Mouse (Mus musculus): ENCODE results near the gene Blmh. TPM values are rescaled to one million over a fixed set of nuclear protein-coding genes. Genes with fewer than 3 reads are reported as not detected.
"Not testable (repeated sequence)": the region's sequence is repeated elsewhere in the genome, so short reads cannot be mapped to it uniquely, and the experiment has no call there.

The Blmh gene
- polyA plus RNA-seq, 1 experiment: 97.3 TPM

DNA sequence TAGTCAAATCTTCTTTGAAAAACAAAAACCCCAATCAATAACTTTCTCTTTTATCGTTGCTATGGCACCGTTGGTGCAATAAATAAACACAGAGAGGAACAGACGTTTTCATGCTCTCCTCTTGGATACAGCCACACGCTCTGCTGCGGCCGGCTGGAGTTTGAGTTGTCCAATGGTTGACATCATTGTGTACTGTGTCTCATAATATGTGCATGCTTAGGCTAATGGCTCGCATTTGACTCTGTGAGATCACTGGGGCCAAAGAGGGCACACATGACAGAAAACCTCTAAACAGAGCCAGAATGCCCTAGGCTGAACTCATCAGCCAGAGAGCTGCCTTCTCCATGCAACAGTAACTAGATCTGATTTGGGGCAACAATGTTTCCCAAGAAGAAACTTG, 10.2 kb upstream of the Blmh start:
- Histone ChIP-seq H3K4me3 (ENCODE audit: insufficient read depth, low read length) (no peak overlapping the region), H3K27ac (ENCODE audit: insufficient read depth, low read length) (no peak overlapping the region), H3K4me1 (ENCODE audit: control insufficient read depth, insufficient read depth, low read length) (peaks cover 8% of the 10 kb centered on the region)
- TF ChIP-seq POLR2A (IDR thresholded peaks at IDR 0.05; ENCODE audit: low read depth, low read length) (no peak), CTCF (IDR thresholded peaks at IDR 0.05; ENCODE audit: borderline replicate concordance, insufficient read depth, low read length) (no peak)

DNA sequence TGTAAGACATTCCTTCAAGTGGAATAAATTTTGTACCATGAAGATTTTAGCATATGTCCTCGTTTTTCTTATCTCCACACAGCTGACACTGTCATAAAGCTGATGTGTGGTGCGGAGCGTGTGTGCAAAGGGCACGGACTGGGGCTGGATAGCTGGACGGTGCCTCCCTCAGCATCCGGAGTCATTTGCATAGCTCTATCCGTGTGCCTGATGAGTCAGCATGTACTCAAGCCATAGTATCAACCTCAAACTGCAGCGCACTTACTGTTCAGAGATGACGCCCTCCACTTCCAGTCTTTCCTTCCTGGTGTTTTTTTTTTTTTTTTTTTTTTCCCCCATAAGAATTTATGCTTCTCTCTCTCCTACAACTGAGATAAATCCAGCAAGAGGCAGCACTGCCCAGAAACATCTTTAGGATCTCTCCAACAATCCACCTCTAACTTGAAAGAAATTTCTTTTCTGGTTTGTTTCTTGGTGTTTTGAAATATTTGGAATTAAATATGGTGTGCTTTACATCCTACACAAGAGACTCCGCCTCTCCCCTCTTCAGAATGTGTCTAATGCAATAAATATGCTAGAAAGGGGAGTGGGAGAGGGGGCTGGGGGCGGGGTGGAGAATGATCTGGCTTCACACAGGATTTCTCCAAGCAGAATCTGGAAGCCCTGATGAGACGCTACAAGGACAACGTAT, 7.9 kb upstream of the Blmh start:
- Histone ChIP-seq H3K27ac (ENCODE audit: insufficient read depth, low read length) (peak overlapping the region; percentile 37; the same call in 1 of the 2 replicates), H3K4me1 (ENCODE audit: control insufficient read depth, insufficient read depth, low read length) (peaks cover 4% of the 10 kb centered on the region), H3K4me3 (ENCODE audit: insufficient read depth, low read length) (no peak overlapping the region)
- TF ChIP-seq CTCF (IDR thresholded peaks at IDR 0.05; ENCODE audit: borderline replicate concordance, insufficient read depth, low read length): no peak
- no peak for TF ChIP-seq POLR2A (IDR thresholded peaks at IDR 0.05; ENCODE audit: low read depth, low read length)

GRCm38 (mm10) chr11:76917230-76917548, 7.4 kb upstream of the Blmh start:
- TF ChIP-seq CTCF (IDR thresholded peaks at IDR 0.05; ENCODE audit: borderline replicate concordance, insufficient read depth, low read length): no peak
- no peak for TF ChIP-seq POLR2A (IDR thresholded peaks at IDR 0.05; ENCODE audit: low read depth, low read length)
- peaks cover 1% of the 10 kb centered on the region for H3K4me1 ChIP-seq (ENCODE audit: control insufficient read depth, insufficient read depth, low read length)
- no peak overlapping the region for H3K4me3 ChIP-seq (ENCODE audit: insufficient read depth, low read length)
- peak overlapping the region; percentile 37; the same call in 1 of the 2 replicates for H3K27ac ChIP-seq (ENCODE audit: insufficient read depth, low read length)

DNA sequence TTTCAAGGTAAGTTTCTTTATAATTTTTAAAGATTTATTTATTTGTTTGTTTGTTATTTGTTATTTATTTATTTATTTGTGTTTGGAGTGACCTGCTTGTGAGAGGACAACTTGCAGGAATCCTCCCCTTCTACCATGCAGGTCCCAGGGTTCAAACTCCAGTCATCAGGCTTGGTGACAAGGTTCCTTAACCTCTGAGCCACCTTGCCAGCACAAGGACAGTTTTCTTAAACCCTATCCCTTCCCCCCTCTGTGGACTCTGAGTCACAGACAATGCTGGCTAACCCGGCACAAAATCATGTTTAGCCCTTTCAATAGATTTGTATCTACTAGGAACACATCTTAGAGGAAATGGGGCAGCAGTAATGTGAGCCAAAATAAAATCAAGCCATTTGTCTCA, 4.0 kb upstream of the Blmh start:
- no peak for TF ChIP-seq POLR2A (IDR thresholded peaks at IDR 0.05; ENCODE audit: low read depth, low read length)
- no peak for TF ChIP-seq CTCF (IDR thresholded peaks at IDR 0.05; ENCODE audit: borderline replicate concordance, insufficient read depth, low read length)
- no peaks in the 10 kb centered on the region; the same call in 1 of the 2 replicates for H3K4me1 ChIP-seq (ENCODE audit: control insufficient read depth, insufficient read depth, low read length)
- H3K4me3 ChIP-seq (ENCODE audit: insufficient read depth, low read length): no peak overlapping the region
- no peak overlapping the region for H3K27ac ChIP-seq (ENCODE audit: insufficient read depth, low read length)

- not testable (repeated sequence) for H3K4me3 ChIP-seq (ENCODE audit: insufficient read depth, low read length); H3K4me1 ChIP-seq (ENCODE audit: control insufficient read depth, insufficient read depth, low read length); H3K27ac ChIP-seq (ENCODE audit: insufficient read depth, low read length)
Measured at GRCm38 (mm10) chr11:76928586-76928985, 4.0 kb downstream of the Blmh start.

DNA sequence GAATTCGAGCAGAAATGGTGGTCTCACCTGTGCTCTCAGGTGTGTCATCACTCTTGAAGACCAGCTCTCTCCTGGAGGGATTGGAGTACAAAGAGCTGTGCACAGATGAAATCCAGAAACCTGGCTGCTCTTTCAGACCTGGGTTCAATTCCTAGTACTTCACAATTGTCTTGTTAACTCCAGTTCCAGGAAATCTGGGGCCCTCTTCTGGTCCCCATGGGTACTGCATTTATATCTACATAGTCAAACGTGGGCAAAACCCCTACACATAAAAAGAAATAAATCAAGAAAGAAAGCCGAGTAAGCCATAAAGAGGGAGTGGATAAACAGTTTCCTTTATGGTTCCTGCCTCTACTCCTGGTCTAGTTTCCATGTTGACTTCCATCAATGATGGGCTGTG, 8.6 kb downstream of the Blmh start:
- Histone ChIP-seq H3K4me3 (ENCODE audit: insufficient read depth, low read length) (no peak overlapping the region), H3K4me1 (ENCODE audit: control insufficient read depth, insufficient read depth, low read length) (no peaks in the 10 kb centered on the region), H3K27ac (ENCODE audit: insufficient read depth, low read length) (no peak overlapping the region)
- TF ChIP-seq CTCF (IDR thresholded peaks at IDR 0.05; ENCODE audit: borderline replicate concordance, insufficient read depth, low read length) (no peak), POLR2A (IDR thresholded peaks at IDR 0.05; ENCODE audit: low read depth, low read length) (no peak)

- H3K4me1 ChIP-seq (ENCODE audit: control insufficient read depth, insufficient read depth, low read length): no peaks in the 10 kb centered on the region
- no peak overlapping the region for H3K4me3 ChIP-seq (ENCODE audit: insufficient read depth, low read length)
- H3K27ac ChIP-seq (ENCODE audit: insufficient read depth, low read length): no peak overlapping the region
- no peak for TF ChIP-seq CTCF (IDR thresholded peaks at IDR 0.05; ENCODE audit: borderline replicate concordance, insufficient read depth, low read length)
- TF ChIP-seq POLR2A (IDR thresholded peaks at IDR 0.05; ENCODE audit: low read depth, low read length): no peak
Measured at GRCm38 (mm10) chr11:76936578-76936977, 12.0 kb downstream of the Blmh start.

DNA sequence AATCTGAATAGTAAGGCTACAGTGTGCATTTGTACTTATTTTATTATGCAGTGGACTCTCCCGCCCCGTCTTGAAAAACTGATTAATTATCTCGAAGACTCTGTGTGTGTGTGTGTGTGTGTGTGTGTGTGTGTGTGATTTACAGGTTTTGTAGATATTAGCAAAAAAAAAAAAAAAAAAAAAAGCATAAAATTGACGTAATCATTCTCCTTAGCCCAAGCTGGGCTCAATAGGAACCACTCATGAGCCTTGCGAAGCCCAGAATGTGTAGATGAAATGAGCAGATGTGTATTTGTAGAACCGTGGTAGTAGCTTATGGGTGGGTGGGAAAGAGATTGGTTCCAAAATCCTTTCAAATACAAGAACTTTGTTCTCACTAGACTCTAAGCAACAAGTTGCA, 20.2 kb downstream of the Blmh start:
- TF ChIP-seq POLR2A (IDR thresholded peaks at IDR 0.05; ENCODE audit: low read depth, low read length) (no peak), CTCF (IDR thresholded peaks at IDR 0.05; ENCODE audit: borderline replicate concordance, insufficient read depth, low read length) (no peak)
- H3K4me1 ChIP-seq (ENCODE audit: control insufficient read depth, insufficient read depth, low read length): 0 out of 2 replicates have a peak, but pooled peaks cover 3% of the 10 kb centered on the region
- H3K4me3 ChIP-seq (ENCODE audit: insufficient read depth, low read length): peak overlapping the region; percentile 93
- H3K27ac ChIP-seq (ENCODE audit: insufficient read depth, low read length): peak overlapping the region; percentile 12

- Histone ChIP-seq H3K4me3 (ENCODE audit: insufficient read depth, low read length) (peak overlapping the region; percentile 93), H3K4me1 (ENCODE audit: control insufficient read depth, insufficient read depth, low read length) (0 out of 2 replicates have a peak, but pooled peaks cover 3% of the 10 kb centered on the region), H3K27ac (ENCODE audit: insufficient read depth, low read length) (peak overlapping the region; percentile 12)
- TF ChIP-seq POLR2A (IDR thresholded peaks at IDR 0.05; ENCODE audit: low read depth, low read length): peak; percentile 88
- no peak for TF ChIP-seq CTCF (IDR thresholded peaks at IDR 0.05; ENCODE audit: borderline replicate concordance, insufficient read depth, low read length)
Measured at GRCm38 (mm10) chr11:76945386-76946202, 21.0 kb downstream of the Blmh start.

DNA sequence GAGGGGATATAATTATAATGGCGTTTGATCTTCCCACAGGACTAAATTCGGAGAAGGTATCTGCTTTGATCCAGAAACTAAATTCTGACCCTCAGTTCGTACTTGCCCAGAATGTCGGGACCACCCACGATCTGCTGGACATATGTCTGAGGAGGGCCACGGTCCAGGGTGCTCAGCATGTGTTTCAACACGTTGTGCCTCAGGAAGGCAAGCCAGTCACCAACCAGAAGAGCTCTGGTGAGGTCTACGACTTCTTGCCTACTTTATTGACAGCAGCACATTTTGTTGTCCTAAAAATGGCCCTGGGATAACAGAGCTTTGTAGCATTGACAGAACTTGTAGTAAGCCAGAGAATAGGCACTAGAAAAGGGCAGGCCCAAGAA, 21.6 kb downstream of the Blmh start:
- no peak overlapping the region for H3K27ac ChIP-seq (ENCODE audit: insufficient read depth, low read length)

More for the DNA sequence above, 21.6 kb downstream of the Blmh start:
- 0 out of 2 replicates have a peak, but pooled peaks cover 3% of the 10 kb centered on the region for H3K4me1 ChIP-seq (ENCODE audit: control insufficient read depth, insufficient read depth, low read length)
- TF ChIP-seq CTCF (IDR thresholded peaks at IDR 0.05; ENCODE audit: borderline replicate concordance, insufficient read depth, low read length): no peak
- H3K4me3 ChIP-seq (ENCODE audit: insufficient read depth, low read length): peak overlapping the region; percentile 93

Measured in embryonic fibroblast, embryonic 13.5 days (primary cell).